Mouse (Mus musculus): ENCODE results near the gene Map3k5.

- no peak for TF ChIP-seq POLR2A (IDR thresholded peaks at IDR 0.05; ENCODE audit: control insufficient read depth, low read depth, low read length)
- no peak for TF ChIP-seq CTCF (IDR thresholded peaks at IDR 0.05; ENCODE audit: control insufficient read depth, insufficient read depth, insufficient replicate concordance, low read depth, low read length)
Observed at GRCm38 (mm10) chr10:20107031-20107430, 172.8 kb downstream of the Map3k5 start.

Data from testis, adult 2 months (tissue).